Mouse (Mus musculus) C2C12 (cell line): ENCODE measurements around the gene Khdc3.

ENCODE experiments used
- CTCF ChIP-seq: IDR thresholded peaks from one replicate; pipeline ENCODE4 v1.5.1; 2011; ENCODE audit not compliant: control insufficient read depth, insufficient read depth, insufficient read length
- MAX ChIP-seq: IDR thresholded peaks from one replicate; pipeline ENCODE4 v1.6.1; 2011; ENCODE audit warnings: mild to moderate bottlenecking, control low read depth
- MYOG ChIP-seq: IDR thresholded peaks from one replicate; pipeline ENCODE4 v1.6.1; 2011; ENCODE audit not compliant: control insufficient read depth, insufficient read length; ENCODE audit errors: extremely low read depth
- USF1 ChIP-seq: IDR thresholded peaks from one replicate; pipeline ENCODE4 v1.6.1; 2011; ENCODE audit warnings: low read depth, mild to moderate bottlenecking, control low read depth, moderate library complexity

DNA sequence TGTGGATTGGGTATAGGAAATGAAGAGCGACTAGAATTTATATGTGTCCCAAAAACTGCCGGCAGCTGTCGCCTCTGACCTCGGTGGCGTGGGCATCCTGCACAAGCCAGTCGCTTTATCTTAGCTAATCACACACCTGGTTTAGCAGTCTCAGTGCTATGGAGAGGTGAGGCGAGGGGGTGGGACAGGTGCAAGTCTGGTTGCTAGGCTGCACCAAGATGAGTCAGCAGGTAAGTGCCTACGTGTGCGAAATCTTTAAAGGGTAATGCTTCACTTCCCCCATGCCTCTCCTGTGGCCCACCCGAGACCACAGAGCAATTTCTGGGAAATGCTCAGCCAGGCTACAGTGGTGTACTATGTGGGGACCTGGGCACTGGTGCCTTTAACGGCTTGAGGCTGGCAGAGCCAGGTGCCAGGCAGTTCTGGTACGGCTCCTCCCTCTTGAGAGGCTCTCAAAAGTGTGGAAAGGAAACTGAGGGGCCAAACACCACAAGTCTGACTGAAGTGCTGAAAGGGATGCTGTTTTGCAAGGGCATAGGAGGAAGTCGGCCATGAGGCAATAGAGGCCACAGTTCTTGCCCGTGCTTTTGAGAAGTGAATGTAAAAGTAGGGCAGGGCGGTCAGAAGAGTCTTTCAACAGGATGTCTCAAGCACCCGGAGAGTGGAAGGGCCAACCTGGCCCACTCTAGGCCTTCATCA lies 12.3 kb upstream of the Khdc3 start:
- no peak for TF ChIP-seq CTCF
- TF ChIP-seq MYOG, result no peak
- no peak for TF ChIP-seq USF1
- no peak for TF ChIP-seq MAX
